Mouse (Mus musculus) gastrocnemius, postnatal 4 days (tissue): ENCODE data around the gene Arhgap32. TPM values are rescaled to one million over a fixed set of nuclear protein-coding genes. Genes with fewer than 3 reads are reported as not detected.

Experiments
- DNase-seq, 2 experiments: peaks; one replicate each; pipeline ENCODE4 v3.0.0; 2021 to 2022; ENCODE audit warnings: low spot score in 2 of 2, mixed read lengths in 2 of 2
- total RNA-seq, 2 experiments: library from RNA; stranded (reverse); gene quantifications; 2 replicates each; pipeline ENCODE4 v1.2.3; 2021

Arhgap32 gene
- total RNA-seq, 2 experiments from 2014 or later: 41.7 to 45.6 TPM

GRCm38 (mm10) chr9:32246123-32246716 lies 130.3 kb downstream of the Arhgap32 start:
- DNase-seq: no peak

GRCm38 (mm10) chr9:32250486-32250885 lies 134.6 kb downstream of the Arhgap32 start:
- DNase-seq: no peak

GRCm38 (mm10) chr9:32253721-32254120 lies 137.8 kb downstream of the Arhgap32 start:
- DNase-seq: no peak

- DNase-seq: no peak
These were observed 141.4 kb downstream of the Arhgap32 start for GRCm38 (mm10) chr9:32257365-32257764.

- DNase-seq: no peak
These were observed 141.9 kb downstream of the Arhgap32 start for GRCm38 (mm10) chr9:32257882-32258281.

GRCm38 (mm10) chr9:32271896-32272444 lies 156.0 kb downstream of the Arhgap32 start:
- peak; percentile 31 to 64 for DNase-seq

- no peak for DNase-seq
These were observed 162.1 kb downstream of the Arhgap32 start for GRCm38 (mm10) chr9:32278052-32278451.

GRCm38 (mm10) chr9:32279789-32280188 lies 163.9 kb downstream of the Arhgap32 start:
- DNase-seq: no peak

- no peak for DNase-seq
These were observed 164.5 kb downstream of the Arhgap32 start for GRCm38 (mm10) chr9:32280456-32280855.

- no peak for DNase-seq
These were observed 167.7 kb downstream of the Arhgap32 start for GRCm38 (mm10) chr9:32283591-32283990.

- no peak for DNase-seq
These were observed 175.7 kb downstream of the Arhgap32 start for GRCm38 (mm10) chr9:32291618-32292017.

GRCm38 (mm10) chr9:32292686-32293085 lies 176.8 kb downstream of the Arhgap32 start:
- no peak for DNase-seq

GRCm38 (mm10) chr9:32295061-32295800 lies 179.3 kb downstream of the Arhgap32 start:
- DNase-seq: no peak

GRCm38 (mm10) chr9:32302501-32303150 lies 186.7 kb downstream of the Arhgap32 start:
- DNase-seq: no peak

GRCm38 (mm10) chr9:32311786-32312185 lies 195.8 kb downstream of the Arhgap32 start:
- peak in 1 of 2 experiments; percentile 20 for DNase-seq

GRCm38 (mm10) chr9:32312208-32312607 lies 196.3 kb downstream of the Arhgap32 start:
- no peak for DNase-seq

- DNase-seq: no peak
These were observed 198.1 kb downstream of the Arhgap32 start for GRCm38 (mm10) chr9:32314071-32314470.

- no peak for DNase-seq
These were observed 200.1 kb downstream of the Arhgap32 start for GRCm38 (mm10) chr9:32315999-32316398.
